Mouse (Mus musculus): Measurements from ENCODE around the gene Napepld. TPM values are rescaled to one million over a fixed set of nuclear protein-coding genes. Genes with fewer than 3 reads are reported as not detected.
"Not testable (repeated sequence)": the region's sequence is repeated elsewhere in the genome, so short reads cannot be mapped to it uniquely, and the experiment has no call there.

Gene Napepld
- polyA plus RNA-seq, 1 experiment, result 11.1 TPM

DNA sequence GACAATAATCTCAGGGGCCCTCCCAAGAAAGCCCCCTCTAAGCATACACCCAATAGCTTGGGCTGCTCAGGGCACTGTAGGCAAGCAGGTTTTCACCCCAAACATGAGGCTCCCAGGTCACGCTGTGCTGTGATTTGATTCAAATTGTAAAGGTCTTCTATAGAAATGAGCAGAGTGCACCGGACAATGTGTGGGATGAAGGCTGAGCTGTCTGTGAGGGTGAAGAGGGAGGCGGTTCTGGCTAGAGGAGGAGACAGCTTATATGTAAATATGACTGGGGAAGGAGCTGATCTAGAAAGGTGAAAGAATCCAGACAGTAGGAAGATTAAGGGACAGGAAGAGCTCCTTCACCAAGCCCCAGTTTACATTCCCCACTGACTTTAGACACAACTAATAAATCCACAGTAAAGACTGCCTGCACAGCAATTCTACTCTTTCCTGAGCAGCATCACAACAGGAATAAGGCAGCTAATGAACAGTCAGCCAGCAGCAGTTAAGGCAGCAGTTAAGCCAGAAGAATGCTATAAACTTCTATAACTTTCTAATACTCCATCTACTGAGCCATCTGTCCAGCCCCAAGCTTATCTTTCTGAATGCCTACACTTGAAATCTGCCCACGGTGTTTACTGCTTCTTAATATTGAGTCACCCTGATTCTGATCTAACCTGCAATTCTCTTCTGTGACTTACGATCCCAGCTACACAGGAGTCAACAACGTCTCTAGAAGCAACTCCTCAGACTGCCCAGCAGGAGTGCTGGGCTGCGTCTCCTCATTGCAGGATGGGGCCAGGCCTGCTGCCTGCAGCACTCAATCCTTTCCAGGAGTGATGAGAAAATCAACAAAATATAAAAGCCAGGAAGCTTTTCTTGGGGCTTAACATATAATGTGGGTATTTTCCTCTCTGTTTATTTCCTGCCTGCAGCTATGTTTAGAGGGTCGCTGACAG lies 33.7 kb downstream of the Napepld start:
- no peak for DNase-seq (ENCODE audit: low read depth)

DNA sequence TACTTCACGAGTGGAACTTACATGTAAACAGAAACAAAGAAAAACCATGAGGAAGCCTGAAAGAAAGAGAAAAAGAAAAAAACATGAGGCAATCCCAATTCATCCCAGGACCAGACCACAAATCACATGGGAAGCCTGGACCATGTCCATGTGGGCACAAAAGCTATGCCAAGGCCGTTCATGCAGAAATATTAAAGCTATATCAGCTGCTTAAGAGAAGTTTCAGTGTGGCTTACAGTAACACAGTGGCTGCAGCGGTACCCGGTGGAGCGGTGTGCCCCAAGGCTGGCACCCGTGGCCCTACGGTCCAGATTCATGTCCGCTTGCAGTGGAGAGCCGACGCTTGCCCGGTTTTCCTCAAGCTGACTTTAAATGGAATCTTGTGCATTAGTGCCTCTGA lies 38.1 kb downstream of the Napepld start:
- DNase-seq (ENCODE audit: low read depth), result no peak

- no peak for DNase-seq (ENCODE audit: low read depth)
Observed at GRCm38 (mm10) chr5:21660850-21661249, 40.3 kb downstream of the Napepld start.

DNA sequence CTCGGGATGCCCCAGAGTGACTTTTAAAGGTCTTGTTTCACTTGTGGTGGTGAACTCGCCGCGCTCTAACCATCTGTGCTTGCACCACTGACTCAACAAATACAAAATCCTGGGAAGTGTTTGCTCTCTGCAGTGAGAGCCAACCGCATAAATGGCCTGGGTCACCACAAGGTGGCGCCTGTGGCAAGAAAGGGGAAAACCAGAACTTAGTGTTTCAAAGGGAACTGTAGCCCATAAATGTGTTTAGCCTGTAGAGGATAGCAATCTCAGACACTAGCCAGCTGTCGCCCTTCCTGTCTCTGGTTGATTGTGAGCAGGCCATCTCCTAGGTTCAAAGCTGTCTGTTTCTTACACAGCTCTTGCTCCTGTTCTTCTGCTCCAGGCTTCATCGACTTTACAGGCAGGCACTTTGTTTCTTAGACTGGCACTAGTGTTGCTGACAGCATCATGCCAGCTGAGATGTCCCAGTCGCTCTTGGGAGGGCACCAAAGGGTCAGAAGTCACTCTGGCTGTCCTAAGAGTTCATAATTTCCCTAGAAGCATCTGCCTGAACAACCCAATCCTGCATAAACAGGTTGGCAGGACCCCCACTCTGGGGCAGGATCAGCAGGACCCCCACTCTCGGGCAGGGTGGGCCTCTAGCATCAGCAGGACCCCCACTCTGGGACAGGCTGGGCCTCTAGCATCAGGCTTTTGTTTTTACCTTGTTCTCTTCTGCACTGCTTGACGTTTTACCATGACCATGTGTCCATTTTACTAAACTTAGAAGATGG lies 42.4 kb downstream of the Napepld start:
- DNase-seq (ENCODE audit: low read depth), result no peak

DNA sequence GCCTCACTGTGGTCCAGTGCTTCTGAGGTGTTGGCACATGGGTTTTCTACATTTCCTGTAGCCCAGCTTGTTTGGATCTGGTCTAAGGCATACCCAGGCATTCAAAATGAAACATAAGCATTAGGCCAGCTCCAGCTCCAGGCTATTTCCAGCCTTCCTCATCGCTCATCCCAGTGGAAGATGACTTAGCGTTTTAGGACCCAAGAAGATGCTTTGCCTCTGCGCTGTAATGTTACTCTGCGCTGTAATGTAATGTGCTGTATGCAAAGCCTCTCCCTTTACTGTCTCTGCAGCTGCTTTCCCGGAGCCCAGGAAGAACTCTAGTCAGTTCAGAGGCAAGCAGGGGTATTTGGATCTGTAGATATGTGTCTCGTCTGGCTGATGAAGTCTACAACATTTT lies 43.2 kb downstream of the Napepld start:
- DNase-seq (ENCODE audit: low read depth), result no peak

DNA sequence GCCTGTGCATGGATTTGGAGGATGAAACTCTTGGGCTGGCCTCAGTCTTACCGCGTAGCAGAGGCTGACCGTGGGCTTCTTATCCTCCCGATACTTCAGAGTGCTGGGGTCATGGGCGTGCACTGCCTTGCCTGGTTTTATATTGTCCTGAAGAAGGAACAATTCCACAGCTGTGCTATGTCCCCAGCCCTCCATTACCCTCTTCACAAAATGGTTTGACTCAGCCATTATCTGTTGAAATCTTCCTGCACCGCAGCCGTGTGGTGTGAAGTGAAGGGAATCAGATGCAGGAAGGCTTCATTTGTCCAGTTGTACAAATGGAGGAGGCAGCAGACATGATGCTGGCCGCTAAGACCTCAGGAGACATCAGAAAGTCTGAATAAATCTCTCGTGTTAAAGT lies 44.3 kb downstream of the Napepld start:
- no peak for DNase-seq (ENCODE audit: low read depth)

DNA sequence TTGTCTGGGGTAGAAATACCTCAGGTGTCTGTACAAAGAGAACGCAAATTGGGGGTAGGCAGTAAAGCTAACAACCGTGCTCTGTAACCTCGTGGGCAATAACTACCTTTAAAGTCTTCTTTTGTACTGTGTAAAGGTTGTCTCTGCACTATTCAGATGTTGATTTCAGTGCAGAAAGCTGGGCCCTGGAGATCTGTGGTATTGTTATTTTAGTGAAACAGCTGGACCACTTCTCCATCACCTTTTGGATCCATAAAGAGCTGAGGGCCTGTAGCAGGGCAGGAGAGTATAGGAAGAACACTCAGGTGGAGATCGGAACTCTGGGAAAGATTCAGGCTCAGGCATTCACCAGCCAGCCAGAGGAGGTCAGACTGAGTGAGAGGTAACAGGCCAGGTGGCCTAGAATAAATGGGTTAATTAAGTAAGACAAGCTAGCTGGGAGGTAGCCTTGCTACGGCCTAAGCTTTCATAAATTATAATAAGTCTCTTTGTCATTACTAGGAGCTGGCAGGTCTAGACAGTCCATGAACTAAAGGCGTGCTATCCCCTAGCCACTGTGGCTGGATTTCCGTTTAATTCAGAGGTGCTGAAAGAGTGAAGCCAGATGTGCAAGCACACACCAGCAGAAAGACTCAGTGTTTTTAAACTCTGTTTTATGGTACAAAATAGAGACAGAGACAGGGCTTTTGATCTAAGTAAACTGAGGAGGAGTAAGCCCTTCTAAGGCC lies 49.1 kb downstream of the Napepld start:
- DNase-seq (ENCODE audit: low read depth), result no peak

GRCm38 (mm10) chr5:21650736-21651135 lies 50.5 kb downstream of the Napepld start:
- no peak for DNase-seq (ENCODE audit: low read depth)

- no peak for DNase-seq (ENCODE audit: low read depth)
Observed at GRCm38 (mm10) chr5:21646133-21646491, 55.1 kb downstream of the Napepld start.

GRCm38 (mm10) chr5:21645439-21646132 lies 55.6 kb downstream of the Napepld start, which contains the start of the genes Fbxl13 and Armc10:
TSS of gene Fbxl13 (minus strand) at chr5:21645634.
TSS of gene Armc10 (plus strand) at chr5:21645813.
- no peak for DNase-seq (ENCODE audit: low read depth)

DNA sequence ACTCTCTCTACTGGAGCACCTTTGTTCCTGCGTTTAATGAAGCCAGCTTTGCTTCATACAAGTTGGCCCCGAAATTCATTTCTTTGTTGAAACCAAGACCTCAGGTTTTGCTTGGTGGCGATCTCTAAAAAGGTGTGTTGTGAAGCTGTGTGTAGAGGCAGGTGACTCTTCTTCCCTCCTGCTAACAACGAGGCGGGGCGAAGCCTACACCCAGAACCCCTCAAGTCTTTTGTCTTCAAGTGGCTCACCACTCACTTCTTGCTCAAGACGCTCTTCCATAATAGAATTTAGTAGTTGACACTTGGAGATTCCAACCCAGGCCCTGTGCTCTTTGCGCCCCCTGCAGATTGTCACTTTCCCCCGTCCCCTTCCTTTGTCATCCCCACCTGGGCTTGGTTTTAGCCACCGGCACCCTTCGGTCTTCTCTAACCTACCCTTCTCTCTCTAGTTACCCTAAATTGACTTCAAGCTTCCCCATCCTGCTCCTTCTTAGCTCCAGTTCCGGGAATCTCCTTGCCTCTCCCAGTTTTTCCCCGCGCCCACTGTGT lies 56.2 kb downstream of the Napepld start:
- DNase-seq (ENCODE audit: low read depth), result no peak

- no peak for DNase-seq (ENCODE audit: low read depth)
Observed at GRCm38 (mm10) chr5:21643606-21644005, 57.6 kb downstream of the Napepld start.

- DNase-seq (ENCODE audit: low read depth), result no peak
Observed at GRCm38 (mm10) chr5:21640961-21641360, 60.2 kb downstream of the Napepld start.

DNA sequence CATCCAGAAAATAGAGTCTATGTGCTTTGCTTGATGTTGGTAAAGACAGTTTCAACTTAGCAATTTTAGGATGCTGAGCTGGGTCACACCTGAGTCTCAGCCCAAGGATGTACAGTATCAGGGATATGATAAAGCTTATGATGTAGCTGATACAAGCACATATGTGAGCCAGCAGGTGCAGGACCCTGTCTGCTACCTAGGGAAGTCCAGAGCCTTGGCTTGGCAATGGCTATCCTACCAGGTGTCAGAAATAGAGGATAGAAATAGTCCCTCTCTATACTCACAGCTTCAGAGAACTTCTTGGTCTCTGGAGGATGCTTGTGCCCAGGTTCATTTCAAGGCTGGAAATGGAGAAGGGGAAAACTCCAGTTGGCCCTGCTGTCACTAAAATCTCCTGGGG lies 75.3 kb downstream of the Napepld start:
- no peak for DNase-seq (ENCODE audit: low read depth)

GRCm38 (mm10) chr5:21616450-21617009 lies 84.7 kb downstream of the Napepld start:
- no peak for DNase-seq (ENCODE audit: low read depth)

GRCm38 (mm10) chr5:21614299-21614698 lies 86.9 kb downstream of the Napepld start:
- not testable (repeated sequence) for DNase-seq (ENCODE audit: low read depth)

Other genes with a start within 250 kb of the Napepld start
- gene Lrrc17, start 157.8 kb downstream of the Napepld start, polyA plus RNA-seq (2012; rRNA removed), result 6.2 and 7.0 TPM in 2 replicates
- 0.59 and 0.69 TPM in 2 replicates for gene Fbxl13, start 55.8 kb downstream of the Napepld start, polyA plus RNA-seq (2012; rRNA removed)
- gene Armc10, start 55.6 kb downstream of the Napepld start, polyA plus RNA-seq (2012; rRNA removed), result 31.1 and 32.2 TPM in 2 replicates
- 40.0 and 50.6 TPM in 2 replicates for gene Pmpcb, start 35.7 kb upstream of the Napepld start, polyA plus RNA-seq (2012; rRNA removed)
- 5.3 and 7.1 TPM in 2 replicates for gene Dnajc2, start 83.9 kb upstream of the Napepld start, polyA plus RNA-seq (2012; rRNA removed)
- 39.0 and 41.2 TPM in 2 replicates for gene Psmc2, start 83.9 kb upstream of the Napepld start, polyA plus RNA-seq (2012; rRNA removed)
- not detected in 2 replicates for gene Slc26a5, start 164.2 kb upstream of the Napepld start, polyA plus RNA-seq (2012; rRNA removed)

Measured in gonadal fat pad, adult 2 months (tissue).